Mouse (Mus musculus) adipocyte (in vitro differentiated cells): ENCODE results near the gene Grm3.

ENCODE experiments used
- DNase-seq: peaks from one replicate; pipeline ENCODE4 v3.0.0-alpha.2; 2016; ENCODE audit warnings: low spot score

Grm3 gene

DNA sequence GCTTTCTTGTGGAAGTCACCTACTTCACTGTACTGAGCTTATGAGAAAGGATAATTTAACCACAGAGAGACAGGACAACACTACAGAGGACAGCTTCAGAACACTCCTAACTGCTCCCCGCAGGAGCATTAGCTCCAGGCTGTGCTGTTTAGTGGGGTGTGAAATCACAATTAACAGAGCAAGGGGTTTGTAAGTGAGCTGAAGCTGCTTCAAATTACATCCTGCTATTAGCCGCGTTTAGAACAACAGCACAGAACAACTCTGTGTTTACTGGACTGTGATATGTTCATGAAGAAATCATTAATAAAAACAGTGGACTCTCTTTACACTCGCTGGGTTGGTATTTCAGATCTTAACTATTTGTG lies 101.9 kb downstream of the Grm3 start:
- no peak for DNase-seq

GRCm38 (mm10) chr5:9622264-9623094 lies 102.5 kb downstream of the Grm3 start:
- DNase-seq = no peak

- DNase-seq = no peak
Observed at GRCm38 (mm10) chr5:9621417-9622067, 103.4 kb downstream of the Grm3 start.

DNA sequence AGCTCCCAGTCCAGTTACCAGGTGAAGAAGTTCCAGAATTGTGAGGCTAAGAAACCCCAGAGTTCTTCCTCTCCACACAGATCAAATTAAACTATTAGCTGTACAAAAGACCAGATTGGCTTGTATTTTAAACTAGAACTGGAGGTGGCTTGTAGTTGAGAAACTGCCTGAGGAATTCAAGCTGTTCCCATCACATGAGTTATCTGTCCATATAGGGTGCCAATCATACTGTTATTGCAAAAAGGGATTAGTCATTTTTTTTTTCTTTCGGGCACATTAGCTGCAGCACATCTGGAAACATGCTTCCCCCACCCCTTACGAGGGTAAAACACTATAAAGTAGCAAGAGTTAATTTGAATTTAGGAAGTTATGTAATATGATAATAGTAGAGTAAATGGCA lies 145.9 kb downstream of the Grm3 start:
- no peak for DNase-seq

- no peak for DNase-seq
Observed at GRCm38 (mm10) chr5:9578571-9578970, 146.4 kb downstream of the Grm3 start.

- no peak for DNase-seq
Observed at GRCm38 (mm10) chr5:9570946-9571345, 154.0 kb downstream of the Grm3 start.

DNA sequence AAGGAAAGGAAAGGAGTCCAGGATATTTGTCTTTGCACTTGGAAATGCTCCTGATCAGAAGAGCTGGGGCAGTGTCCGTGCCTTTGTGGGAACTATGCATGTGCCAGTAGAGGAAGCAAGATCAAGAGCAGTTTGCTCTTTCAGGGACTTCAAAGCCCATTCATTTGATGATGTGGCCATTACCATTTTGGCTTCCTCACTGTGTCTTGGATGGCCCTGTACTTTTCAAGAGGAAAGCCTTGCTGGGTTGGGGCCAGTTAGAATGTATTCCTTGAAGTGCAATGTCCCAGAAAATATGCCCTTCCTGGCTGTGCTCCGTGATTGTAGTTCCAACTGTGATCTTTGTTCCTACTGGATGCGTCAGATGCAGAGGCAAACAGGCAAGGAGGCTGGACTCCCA lies 167.3 kb downstream of the Grm3 start:
- no peak for DNase-seq

DNA sequence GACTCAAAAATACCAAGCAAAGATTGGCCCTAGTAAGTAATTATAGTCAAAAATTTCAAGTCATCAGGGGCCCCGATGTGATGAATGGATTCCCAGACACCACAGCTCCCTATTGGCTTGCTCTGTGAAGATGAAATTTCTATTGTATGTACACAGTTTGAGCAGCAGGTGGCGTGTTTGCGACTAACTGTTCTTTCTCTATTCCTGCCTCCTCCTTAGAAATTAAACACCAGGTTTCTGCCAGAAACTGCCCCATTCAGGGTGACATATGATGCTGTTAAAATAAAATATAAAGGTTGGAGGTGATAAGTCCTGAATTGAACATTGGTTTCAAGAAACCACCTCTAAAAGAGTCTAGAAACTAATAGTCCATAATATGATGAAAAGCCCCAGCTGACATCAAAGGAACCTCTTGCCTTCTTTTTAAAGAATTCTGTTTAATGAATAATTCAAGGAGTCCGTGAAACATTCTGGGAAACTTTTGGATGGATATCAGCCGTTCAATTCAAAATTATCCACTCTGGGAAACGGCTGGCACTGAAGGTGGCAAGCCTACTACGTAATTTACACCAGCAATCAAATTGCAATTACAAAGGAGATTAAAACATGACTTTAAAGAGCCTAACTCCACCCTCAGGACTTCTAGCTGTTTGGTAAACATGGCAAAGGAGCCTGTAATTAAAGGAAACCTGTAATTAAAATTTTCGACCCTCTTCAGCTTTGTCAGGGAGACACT lies 184.0 kb downstream of the Grm3 start:
- DNase-seq = no peak

DNA sequence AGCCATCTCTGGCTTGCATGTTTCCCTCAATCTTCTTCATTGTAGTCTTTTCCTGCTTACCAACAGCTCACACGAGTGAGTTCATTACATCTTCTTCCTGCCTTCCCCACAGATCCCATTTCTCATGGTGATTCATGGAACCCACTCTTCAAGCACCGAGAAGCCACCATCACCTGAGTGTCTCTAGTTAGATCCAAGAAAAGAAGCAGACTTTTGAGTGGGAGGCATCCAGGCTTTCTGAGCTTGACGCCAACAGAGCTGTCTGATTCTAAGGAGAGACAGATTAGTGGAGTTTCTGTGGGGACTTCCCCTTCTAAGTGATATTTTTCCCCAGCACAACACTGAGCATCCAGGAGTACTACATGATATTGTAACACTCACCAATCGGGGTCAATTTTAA lies 199.5 kb downstream of the Grm3 start:
- no peak for DNase-seq

DNA sequence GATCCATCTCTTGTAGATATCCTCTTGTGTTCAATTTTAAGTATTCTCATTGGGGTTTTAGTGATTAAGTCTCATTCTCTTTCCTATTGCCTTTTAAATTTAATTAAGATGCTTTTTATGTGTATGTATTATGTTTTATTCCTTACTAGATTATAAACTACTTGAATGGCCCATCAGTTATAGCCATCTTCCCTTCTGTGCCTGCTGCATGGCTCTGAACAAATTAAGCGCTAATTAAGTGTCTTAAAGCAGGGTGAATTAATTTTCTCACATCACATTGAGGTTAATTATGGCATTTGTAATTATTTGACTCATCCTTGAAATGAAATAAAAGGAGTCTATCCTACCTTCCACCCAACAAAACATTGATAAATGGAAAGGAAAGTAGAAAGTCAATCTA lies 213.9 kb downstream of the Grm3 start:
- no peak for DNase-seq

GRCm38 (mm10) chr5:9497235-9497634 lies 227.7 kb downstream of the Grm3 start:
- no peak for DNase-seq

DNA sequence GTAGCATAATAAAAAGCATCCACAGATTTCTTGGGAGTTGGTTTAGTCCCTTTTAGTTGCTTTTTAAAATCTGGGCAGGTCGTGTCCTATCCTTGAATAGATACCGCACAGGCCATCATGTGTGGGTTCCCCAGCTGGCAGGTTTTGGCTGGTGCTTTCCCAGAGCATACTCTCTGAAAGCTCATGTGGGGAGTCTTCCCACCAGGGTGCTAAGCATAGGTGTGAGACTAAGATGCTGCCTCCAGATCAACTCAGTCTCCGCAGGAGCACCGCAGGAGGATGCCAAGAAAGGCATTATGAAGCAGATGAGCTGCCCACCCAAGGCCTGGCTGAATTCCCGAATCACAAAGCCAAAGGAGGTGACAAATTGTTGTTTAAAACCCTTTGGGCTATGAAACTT lies 229.5 kb downstream of the Grm3 start:
- no peak for DNase-seq

- no peak for DNase-seq
Observed at GRCm38 (mm10) chr5:9477587-9477986, 247.4 kb downstream of the Grm3 start.

GRCm38 (mm10) chr5:9453298-9453697 lies 271.7 kb downstream of the Grm3 start:
- no peak for DNase-seq

- DNase-seq = peak; percentile 17
Observed at GRCm38 (mm10) chr5:9449570-9449969, 275.4 kb downstream of the Grm3 start.

GRCm38 (mm10) chr5:9448931-9449330 lies 276.0 kb downstream of the Grm3 start:
- DNase-seq = no peak

DNA sequence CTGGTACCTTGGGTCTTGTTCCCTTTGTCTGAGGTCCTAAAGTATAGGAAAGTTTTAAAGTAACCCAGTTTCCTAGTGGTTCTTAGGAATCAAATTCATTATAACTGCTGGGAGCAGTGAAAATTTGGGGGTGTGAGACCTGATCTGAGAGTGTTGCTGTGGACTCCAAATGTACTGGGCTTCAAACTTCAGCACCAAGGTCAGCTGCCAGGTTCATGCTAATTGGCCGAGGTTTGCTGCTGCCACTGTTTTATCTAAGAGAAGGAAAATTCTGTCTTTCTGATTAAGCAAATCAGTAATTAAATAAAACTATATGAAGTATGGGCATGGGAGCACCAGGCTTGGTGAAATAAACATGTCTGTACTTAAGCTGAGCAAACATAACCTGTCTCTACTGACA lies 278.8 kb downstream of the Grm3 start:
- DNase-seq = peak; percentile 30
